Mouse (Mus musculus) liver, embryonic 14.5 days (tissue): ENCODE measurements around the gene Slc22a19.

Source experiments
- CTCF ChIP-seq: IDR thresholded peaks from 2 replicates; pipeline ENCODE4 v1.5.1; 2016; ENCODE audit warnings: antibody characterized with exemption, low read depth, control low read depth
- EP300 ChIP-seq: IDR thresholded peaks from 2 replicates; pipeline ENCODE4 v1.6.1; 2016; ENCODE audit warnings: antibody characterized with exemption, low read depth

DNA sequence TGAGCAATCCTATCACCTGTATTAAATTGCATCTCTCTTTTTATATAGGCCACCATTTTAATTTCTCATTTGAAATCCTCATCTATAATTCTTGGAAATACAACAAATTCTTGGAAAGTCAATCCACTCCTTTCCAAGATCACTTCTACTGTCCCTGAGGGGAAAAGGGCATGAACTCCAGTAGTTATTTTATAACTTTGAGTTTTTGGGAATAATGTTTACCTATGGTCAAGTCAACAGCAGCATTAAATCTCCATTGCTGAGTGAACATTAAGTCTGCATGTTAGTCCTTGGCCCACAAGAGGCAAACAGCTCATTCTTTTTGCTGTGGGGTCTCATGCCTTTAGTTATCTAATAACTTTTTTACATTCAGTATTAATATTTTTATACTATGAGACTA lies 78.1 kb downstream of the Slc22a19 start:
- no peak for TF ChIP-seq CTCF
- TF ChIP-seq EP300: no peak
